Mouse (Mus musculus) lung, embryonic 14.5 days (tissue): ENCODE results near the gene Wfdc11. TPM values are rescaled to one million over a fixed set of nuclear protein-coding genes. Genes with fewer than 3 reads are reported as not detected.

ENCODE experiments used
- ATAC-seq: fragments of 200-750 bp; cut with Nextera tagmentation; 2 replicates; pipeline ENCODE4 v1.8.0; 2017; ENCODE audit warnings: mild to moderate bottlenecking, moderate TSS enrichment, moderate library complexity; ENCODE audit not compliant: insufficient read depth
- DNase-seq: peaks from one replicate; pipeline ENCODE4 v3.0.0-alpha.2; 2015
- H3K27ac ChIP-seq: fragments of 300-500 bp; sonication (generic); 2 replicates; pipeline ENCODE4 v1.5.1; 2014; ENCODE audit warnings: low read depth, mild to moderate bottlenecking, moderate library complexity
- H3K27me3 ChIP-seq: fragments of 300-500 bp; sonication (generic); 2 replicates; pipeline ENCODE4 v1.6.1; 2014; ENCODE audit warnings: low read length, control low read depth; ENCODE audit not compliant: insufficient read depth
- H3K36me3 ChIP-seq: fragments of 300-500 bp; sonication (generic); 2 replicates; pipeline ENCODE4 v1.6.1; 2014; ENCODE audit warnings: control low read depth; ENCODE audit not compliant: insufficient read depth
- H3K4me1 ChIP-seq: fragments of 300-500 bp; sonication (generic); 2 replicates; pipeline ENCODE4 v1.6.1; 2014; ENCODE audit warnings: antibody characterized with exemption, control low read depth; ENCODE audit not compliant: insufficient read depth
- H3K4me2 ChIP-seq: fragments of 300-500 bp; sonication (generic); 2 replicates; pipeline ENCODE4 v1.6.1; 2014; ENCODE audit warnings: mild to moderate bottlenecking
- H3K4me3 ChIP-seq: fragments of 300-500 bp; sonication (generic); 2 replicates; pipeline ENCODE4 v1.5.1; 2014; ENCODE audit warnings: low read depth, low read length
- H3K9ac ChIP-seq: fragments of 300-500 bp; sonication (generic); 2 replicates; pipeline ENCODE4 v1.6.1; 2014
- H3K9me3 ChIP-seq: fragments of 300-500 bp; sonication (generic); 2 replicates; pipeline ENCODE4 v1.6.1; 2016; ENCODE audit warnings: low read depth, low read length, control low read depth
- CTCF ChIP-seq: IDR thresholded peaks from 2 replicates; pipeline ENCODE4 v1.5.1; 2016; ENCODE audit warnings: antibody characterized with exemption, low read depth
- WGBS: fragments of 180-500 bp; shearing (Covaris S2); extraction: QIAGEN DNeasy Blood & Tissue Kit; methylation state at CpG from one replicate; pipeline ENCODE4 v1.1.7; 2014; 5-methylcytosine and 5-hydroxymethylcytosine counted together
- polyA plus RNA-seq: library from polyadenylated mRNA; unstranded; fragments of >200 nt; fragmentation: Nextera tagmentation; extraction: Ambion mirVana; gene quantifications from 2 replicates; pipeline ENCODE4 v1.2.1, GENCODE M21; 2014

The Wfdc11 gene
- polyA plus RNA-seq, 1 experiment from 2014 or later, result not detected

DNA sequence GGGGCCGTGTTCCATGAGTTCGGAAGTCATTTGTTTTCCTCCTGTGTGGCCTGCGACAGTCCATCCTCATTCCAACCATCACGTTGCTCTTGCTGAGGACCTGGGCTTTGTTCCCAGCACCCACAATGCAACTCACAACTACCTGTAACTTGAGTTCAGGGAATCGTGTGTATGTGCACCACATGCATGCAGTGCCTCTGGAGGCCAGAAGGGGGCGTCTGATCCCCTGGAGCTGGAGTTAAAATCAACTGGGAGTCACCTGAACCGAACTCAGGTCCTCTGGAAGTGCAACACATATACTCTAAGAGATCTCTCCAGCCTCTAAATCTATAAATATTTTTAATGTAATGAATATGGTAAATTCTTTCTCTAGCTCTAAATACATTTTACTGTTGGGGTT is 2.2 kb upstream of the Wfdc11 start:
- H3K4me2 ChIP-seq, result no peak overlapping the region
- H3K9me3 ChIP-seq, result no peaks in the 10 kb centered on the region
- no peak overlapping the region for H3K27ac ChIP-seq
- H3K27me3 ChIP-seq, result no peaks in the 10 kb centered on the region
- ATAC-seq, result no peak
- no peak for DNase-seq
- H3K36me3 ChIP-seq, result no peaks in the 10 kb centered on the region
- peaks cover 5% of the 10 kb centered on the region; the same call in 1 of the 2 replicates for H3K4me1 ChIP-seq
- no peak overlapping the region for H3K9ac ChIP-seq
- TF ChIP-seq CTCF, result peak; percentile 25; the same call in 1 of the 2 replicates
- 79% methylated on average over 7 of the region's 7 CpGs for WGBS
- H3K4me3 ChIP-seq, result no peak overlapping the region

DNA sequence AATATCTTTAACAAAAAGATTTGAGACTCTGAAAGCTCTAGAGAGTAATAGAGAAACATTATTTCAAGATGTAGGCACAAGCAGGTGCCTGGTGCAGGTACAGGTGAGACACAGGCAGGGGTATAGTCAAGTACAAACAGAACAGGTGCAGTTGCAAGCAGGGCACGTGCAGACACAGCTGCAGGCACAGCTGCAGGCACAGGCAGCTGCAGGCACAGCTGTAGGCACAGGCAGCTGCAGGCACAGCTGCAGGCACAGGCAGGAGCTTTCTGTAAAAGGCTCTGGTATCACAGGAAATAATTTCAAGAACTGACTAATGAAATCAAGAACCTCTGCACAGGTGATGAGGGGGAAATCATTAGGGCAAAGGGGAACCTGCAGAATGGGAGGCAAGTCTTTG is 2.9 kb downstream of the Wfdc11 start:
- H3K4me3 ChIP-seq, result no peak overlapping the region
- no peak overlapping the region for H3K9ac ChIP-seq
- no peak overlapping the region for H3K4me2 ChIP-seq
- H3K27me3 ChIP-seq, result no peaks in the 10 kb centered on the region
- TF ChIP-seq CTCF, result no peak
- no peaks in the 10 kb centered on the region for H3K9me3 ChIP-seq
- H3K36me3 ChIP-seq, result no peaks in the 10 kb centered on the region
- H3K4me1 ChIP-seq, result no peaks in the 10 kb centered on the region
- DNase-seq (no peak), ATAC-seq (no peak)
- H3K27ac ChIP-seq, result no peak overlapping the region
- WGBS, result 33% methylated on average over 1 of the region's 1 CpGs

DNA sequence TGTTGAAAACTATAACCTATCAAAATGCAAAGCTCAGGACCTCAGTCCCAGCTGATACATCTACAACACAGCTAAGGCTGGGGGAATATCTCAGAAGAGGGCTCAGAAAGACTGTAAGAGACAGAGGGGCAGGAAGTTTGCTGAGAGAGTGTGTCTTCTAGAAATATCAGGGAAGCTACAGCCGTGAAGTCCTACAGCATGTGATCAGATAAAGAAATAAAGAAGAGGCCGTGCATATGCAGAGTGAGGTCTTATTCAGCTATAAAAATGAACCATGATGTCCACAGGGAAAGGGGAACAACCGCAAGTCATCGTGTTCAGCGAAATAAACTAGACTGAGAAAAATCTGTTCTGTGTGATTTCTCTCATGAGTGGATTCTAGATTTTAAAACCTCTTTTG is 3.6 kb downstream of the Wfdc11 start:
- H3K4me3 ChIP-seq, result no peak overlapping the region
- no peak for DNase-seq
- 77% methylated on average over 5 of the region's 5 CpGs for WGBS
- H3K4me1 ChIP-seq, result no peaks in the 10 kb centered on the region
- no peak overlapping the region for H3K27ac ChIP-seq
- TF ChIP-seq CTCF, result no peak
- no peak for ATAC-seq
- H3K27me3 ChIP-seq, result no peaks in the 10 kb centered on the region
- H3K4me2 ChIP-seq, result no peak overlapping the region
- no peaks in the 10 kb centered on the region for H3K36me3 ChIP-seq
- H3K9me3 ChIP-seq, result no peaks in the 10 kb centered on the region
- no peak overlapping the region for H3K9ac ChIP-seq

DNA sequence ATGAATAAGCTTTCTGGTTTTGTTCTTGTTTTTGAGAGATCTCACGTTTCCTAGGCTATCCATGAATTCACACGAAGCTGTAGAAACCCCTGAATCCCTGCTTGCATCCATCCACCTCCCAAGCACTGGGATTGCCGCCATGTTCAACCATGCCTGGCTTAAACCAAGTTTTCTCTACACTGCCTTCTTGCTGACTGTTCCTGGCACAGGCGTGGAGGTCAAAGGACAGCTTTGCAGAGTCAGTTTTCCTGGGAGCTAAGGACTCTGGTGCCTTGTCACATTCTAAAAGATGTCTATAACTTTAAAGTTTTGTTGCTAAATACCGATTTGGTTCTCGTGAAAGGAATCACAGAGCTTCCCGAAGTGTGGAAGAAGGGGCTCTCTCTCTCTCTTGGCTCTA is 9.0 kb downstream of the Wfdc11 start:
- H3K4me2 ChIP-seq, result no peak overlapping the region
- H3K9me3 ChIP-seq, result no peaks in the 10 kb centered on the region
- no peak for DNase-seq
- H3K27ac ChIP-seq, result no peak overlapping the region
- H3K9ac ChIP-seq, result no peak overlapping the region
- H3K27me3 ChIP-seq, result no peaks in the 10 kb centered on the region
- 84% methylated on average over 7 of the region's 7 CpGs for WGBS
- H3K36me3 ChIP-seq, result no peaks in the 10 kb centered on the region
- no peak for ATAC-seq
- no peak overlapping the region for H3K4me3 ChIP-seq
- TF ChIP-seq CTCF, result no peak
- H3K4me1 ChIP-seq, result no peaks in the 10 kb centered on the region

DNA sequence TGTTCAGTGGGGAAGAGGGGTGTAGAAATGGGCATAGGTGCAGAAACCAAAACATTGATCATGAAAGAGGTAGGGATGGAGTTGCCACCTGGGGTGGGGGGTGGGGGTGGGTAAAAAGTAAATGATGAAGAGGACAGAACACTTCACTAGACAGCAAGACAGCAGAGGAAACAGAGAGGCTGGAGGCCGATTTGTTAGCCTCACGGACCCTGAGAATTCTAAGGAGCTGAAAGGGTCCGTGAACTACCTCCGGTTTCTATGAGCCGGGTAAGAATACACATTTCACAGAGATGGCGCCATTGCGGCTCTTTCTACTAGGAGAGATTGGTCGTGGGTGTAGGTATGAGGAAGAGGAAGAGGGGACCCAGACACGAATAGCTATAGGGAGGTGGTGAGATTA is 17.4 kb downstream of the Wfdc11 start, which contains the start of gene Wfdc9:
Gene Wfdc9 (minus strand): TSS at position 101 of the 400 bp plus-strand sequence.
- H3K9ac ChIP-seq, result no peak within 1 kb of the TSS
- no peaks in the 10 kb centered on the region for H3K4me1 ChIP-seq
- ATAC-seq, result no peak
- H3K9me3 ChIP-seq, result no peaks in the 10 kb centered on the region
- no peak for TF ChIP-seq CTCF
- no peak within 1 kb of the TSS for H3K4me3 ChIP-seq
- H3K4me2 ChIP-seq, result no peak within 1 kb of the TSS
- no peak within 1 kb of the TSS for H3K27ac ChIP-seq
- no peak for DNase-seq
- no peaks in the 10 kb centered on the region for H3K36me3 ChIP-seq
- H3K27me3 ChIP-seq, result no peaks in the 10 kb centered on the region
- WGBS, result 81% methylated on average over 9 of the region's 9 CpGs

DNA sequence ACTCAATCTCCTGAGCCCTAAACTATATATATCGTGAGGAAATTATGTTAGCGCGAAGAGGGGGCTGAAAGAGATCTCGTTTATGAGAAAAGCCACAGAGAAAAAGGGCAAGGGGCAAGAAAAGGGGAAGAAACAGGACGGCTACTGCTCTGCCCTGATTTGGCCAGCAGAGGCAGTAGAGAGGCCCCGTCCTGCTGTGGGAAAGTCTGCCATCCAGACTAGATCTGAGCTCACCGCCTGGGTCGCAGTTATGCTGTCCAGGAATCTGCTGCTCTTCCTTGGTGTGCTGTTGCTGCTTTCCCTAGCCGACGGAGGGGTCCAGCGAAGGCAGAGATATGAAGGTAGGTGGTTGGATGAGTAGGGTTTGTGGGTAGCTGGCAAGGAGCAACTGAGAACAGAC is 18.0 kb downstream of the Wfdc11 start, which contains the start of gene Wfdc10:
Gene Wfdc10 (plus strand): TSS at position 189 of the 400 bp plus-strand sequence.
- TF ChIP-seq CTCF, result peak; percentile 88
- no peaks in the 10 kb centered on the region for H3K9me3 ChIP-seq
- no peak within 1 kb of the TSS for H3K4me2 ChIP-seq
- H3K4me1 ChIP-seq, result no peaks in the 10 kb centered on the region
- H3K36me3 ChIP-seq, result no peaks in the 10 kb centered on the region
- ATAC-seq, result no peak
- H3K9ac ChIP-seq, result no peak within 1 kb of the TSS
- 9% methylated on average over 11 of the region's 11 CpGs for WGBS
- no peak within 1 kb of the TSS for H3K27ac ChIP-seq
- no peaks in the 10 kb centered on the region for H3K27me3 ChIP-seq
- no peak within 1 kb of the TSS for H3K4me3 ChIP-seq
- peak; percentile 77 for DNase-seq

DNA sequence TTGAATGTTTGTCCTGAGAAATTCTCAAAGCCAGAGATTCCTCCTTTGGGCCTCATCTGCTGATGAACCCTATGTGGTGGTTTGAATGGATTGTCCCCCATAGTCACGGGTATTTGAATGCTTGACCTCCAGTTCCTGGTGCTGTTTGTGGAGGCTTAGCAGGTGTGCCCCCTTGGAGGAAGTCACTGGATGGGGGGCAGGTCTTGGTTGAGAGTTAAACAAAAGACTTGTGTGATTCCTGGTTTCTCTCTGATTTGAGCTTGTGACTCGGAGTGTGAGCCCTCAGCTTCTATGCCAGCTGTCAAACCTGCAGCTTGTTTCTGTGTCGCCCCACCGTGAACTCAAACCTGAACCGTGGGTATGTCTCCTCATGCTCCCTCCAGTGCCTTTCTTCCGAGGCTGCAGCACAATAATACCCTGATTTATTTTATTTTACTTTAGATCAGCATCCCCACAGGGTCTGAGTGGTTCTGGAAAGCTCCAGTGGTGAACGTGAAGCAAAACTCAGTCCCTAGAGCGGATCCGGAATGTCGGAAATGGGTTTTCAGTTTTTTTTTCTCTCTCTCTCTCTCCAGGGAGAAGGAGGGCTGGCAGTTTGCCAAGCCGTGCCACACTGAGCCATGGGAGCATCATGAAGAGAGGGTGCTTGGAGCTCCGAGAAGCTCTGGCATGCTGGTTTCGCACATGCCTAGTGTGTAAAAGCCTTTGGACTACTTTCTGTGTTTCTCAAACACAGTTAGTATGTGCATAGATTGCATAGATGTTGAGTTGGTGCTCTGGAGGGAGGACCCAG is 31.8 kb downstream of the Wfdc11 start:
- Histone ChIP-seq H3K36me3 (no peaks in the 10 kb centered on the region), H3K4me2 (no peak overlapping the region), H3K4me3 (no peak overlapping the region), H3K4me1 (no peaks in the 10 kb centered on the region), H3K9ac (no peak overlapping the region), H3K9me3 (no peaks in the 10 kb centered on the region), H3K27me3 (no peaks in the 10 kb centered on the region), H3K27ac (no peak overlapping the region)
- WGBS, result 66% methylated on average over 13 of the region's 13 CpGs
- TF ChIP-seq CTCF, result no peak
- ATAC-seq (no peak), DNase-seq (peak; percentile 14)
